Mouse (Mus musculus) gastrocnemius, postnatal 36 days (tissue): ENCODE data around the gene Tnk1. TPM values are rescaled to one million over a fixed set of nuclear protein-coding genes. Genes with fewer than 3 reads are reported as not detected.
"Not testable (repeated sequence)": the region's sequence is repeated elsewhere in the genome, so short reads cannot be mapped to it uniquely, and the experiment has no call there.

Experiments
- DNase-seq, 2 experiments: peaks; one replicate each; pipeline ENCODE4 v3.0.0; 2022
- intact Hi-C: fragments of 180-260 bp; cut with DNase I; formaldehyde crosslinking; loops from one replicate; pipeline ENCODE4 v1.15.1; 2025
- total RNA-seq, 2 experiments: library from RNA; stranded (reverse); gene quantifications; 2 replicates each; pipeline ENCODE4 v1.2.3; 2021

Gene Tnk1
- total RNA-seq, 2 experiments from 2014 or later = not detected

DNA sequence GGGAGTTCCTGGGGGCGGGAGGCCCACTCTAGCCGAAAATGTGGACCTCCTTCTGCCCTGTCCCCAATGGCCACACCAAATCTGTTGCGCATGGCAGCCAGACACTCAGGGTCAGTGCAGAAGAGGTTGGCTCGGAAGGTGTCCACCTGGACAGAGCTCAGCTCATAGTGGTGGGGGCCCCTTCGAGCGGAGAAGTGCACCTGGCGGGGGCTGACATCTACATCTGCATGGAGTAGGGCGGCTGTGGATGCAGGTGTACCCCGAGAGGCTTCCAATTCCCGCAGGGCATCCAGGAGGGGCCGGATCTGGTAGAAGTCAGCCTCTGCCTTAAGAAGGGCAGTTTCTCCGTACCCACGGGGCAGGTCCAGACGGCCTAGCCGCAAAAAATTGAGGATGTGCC lies 21.2 kb upstream of the Tnk1 start:
- no peak for DNase-seq
- intact Hi-C loops = loop anchor here (5.0 to 10.0 kb wide), 3 partner anchors 77 to 225 kb away; partner anchors contain the start of genes Fgf11, Slc35g3 and Sox15

DNA sequence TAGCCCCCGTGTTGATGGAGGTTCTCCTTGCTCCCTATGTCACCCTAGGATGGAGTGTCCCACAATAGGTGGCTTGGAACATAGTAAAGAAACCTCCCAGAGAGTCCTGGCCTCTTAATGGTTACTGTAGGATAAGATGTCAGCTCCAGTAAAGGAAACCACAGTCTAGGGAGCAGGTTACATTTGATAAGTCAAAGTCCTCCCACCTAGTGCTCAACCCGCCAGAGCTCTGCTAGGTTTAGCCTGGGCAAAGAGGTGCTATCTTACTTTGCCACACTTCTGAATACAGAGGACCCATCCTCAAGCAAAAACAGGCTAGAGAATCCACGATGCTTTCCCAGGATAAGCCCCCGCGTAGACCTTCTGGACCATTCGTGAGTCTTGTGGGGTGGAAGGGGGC lies 20.4 kb upstream of the Tnk1 start:
- intact Hi-C loops = loop anchor here (5.0 to 10.0 kb wide), 3 partner anchors 77 to 224 kb away; partner anchors contain the start of genes Fgf11, Slc35g3 and Sox15
- no peak for DNase-seq

DNA sequence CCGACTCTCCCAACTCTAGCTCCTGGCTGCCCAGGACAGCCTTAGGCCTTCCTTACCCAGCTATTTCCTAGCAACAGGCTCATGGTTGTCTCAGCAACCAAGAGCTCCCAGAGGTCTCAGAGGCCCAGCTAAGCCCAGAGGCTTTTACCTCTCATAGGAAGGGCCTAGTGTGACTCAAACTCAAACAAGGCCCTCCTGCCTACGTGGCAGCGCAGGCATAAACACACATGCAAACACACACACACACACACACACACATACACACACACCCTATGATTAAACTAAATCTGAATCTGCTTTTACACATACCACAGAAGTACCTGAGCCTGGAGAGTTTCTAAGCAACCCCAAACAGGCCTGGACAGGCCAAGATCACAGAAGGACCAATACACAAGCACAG lies 19.9 kb upstream of the Tnk1 start:
- DNase-seq = no peak
- intact Hi-C loops = loop anchor here (5.0 to 10.0 kb wide), 3 partner anchors 76 to 224 kb away; partner anchors contain the start of genes Fgf11, Slc35g3 and Sox15

DNA sequence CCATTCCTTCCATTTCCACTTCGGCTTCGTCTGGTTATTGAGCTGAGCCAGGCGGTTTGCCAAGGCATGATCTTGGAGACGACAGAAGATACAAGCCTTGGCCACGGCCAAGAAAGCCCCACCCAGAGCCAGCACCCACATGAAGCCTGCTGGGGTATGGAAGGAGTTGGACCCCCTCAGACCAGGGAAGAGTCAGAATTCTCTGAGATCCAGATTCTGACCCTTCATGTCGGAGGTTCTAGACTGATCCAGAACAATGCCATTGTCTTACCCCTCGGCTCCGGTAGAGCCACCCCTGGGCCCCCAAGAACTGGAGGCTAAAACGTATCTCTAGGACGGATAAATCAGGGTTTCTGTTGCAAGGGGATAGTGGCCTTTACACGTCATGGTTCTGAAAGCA lies 19.3 kb upstream of the Tnk1 start, which contains the start of gene Tmem95:
TSS of gene Tmem95 (minus strand) at position 141 of the 400 bp plus-strand sequence.
- DNase-seq = no peak
- intact Hi-C loops = loop anchor here (2.0 to 10.0 kb wide), 4 partner anchors 76 to 223 kb away; partner anchors contain the start of genes Fgf11, Slc35g3 and Sox15

DNA sequence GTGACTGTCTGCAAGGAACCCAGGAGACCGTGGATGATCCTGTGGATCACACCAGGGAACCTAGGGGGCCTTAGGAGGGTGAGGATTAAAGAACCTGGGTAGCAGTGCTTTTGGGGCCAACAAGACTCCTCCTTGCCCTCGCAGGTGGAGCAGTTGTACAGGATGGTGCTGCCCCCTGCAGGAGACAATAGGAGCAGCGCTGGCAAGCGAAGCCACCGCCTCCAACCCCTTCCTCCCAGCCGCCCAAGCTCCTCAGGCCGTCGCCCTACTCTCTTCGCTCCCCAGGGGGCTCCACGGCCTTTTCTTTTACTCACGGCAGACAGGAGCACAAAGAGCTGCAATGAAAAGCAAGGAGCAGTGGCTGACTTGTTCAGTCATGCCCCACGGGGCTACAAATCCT lies 18.3 kb upstream of the Tnk1 start:
- DNase-seq = peak; percentile 81 to 83
- intact Hi-C loops = loop anchor here (2.0 to 10.0 kb wide), 4 partner anchors 75 to 222 kb away; partner anchors contain the start of genes Fgf11, Slc35g3 and Sox15

DNA sequence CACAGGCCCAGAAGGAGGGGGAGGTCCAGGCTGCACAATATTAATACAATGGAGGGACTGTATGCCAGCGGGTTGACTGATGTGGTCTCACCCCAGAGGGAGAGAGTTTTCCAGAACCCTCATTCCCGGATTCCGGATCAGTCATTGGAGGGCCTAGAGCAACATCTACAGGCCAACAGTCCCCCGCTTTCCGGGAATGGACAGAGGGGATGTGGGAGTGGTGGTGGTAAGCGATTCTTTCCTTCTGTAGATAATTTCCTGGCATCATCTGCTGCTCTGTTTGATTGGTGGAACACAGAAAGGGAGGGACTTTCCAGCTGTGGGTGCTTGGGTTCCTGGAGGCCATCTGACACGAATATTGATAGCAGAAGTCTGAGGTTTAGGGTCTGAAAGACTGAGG lies 17.7 kb upstream of the Tnk1 start:
- no peak for DNase-seq

DNA sequence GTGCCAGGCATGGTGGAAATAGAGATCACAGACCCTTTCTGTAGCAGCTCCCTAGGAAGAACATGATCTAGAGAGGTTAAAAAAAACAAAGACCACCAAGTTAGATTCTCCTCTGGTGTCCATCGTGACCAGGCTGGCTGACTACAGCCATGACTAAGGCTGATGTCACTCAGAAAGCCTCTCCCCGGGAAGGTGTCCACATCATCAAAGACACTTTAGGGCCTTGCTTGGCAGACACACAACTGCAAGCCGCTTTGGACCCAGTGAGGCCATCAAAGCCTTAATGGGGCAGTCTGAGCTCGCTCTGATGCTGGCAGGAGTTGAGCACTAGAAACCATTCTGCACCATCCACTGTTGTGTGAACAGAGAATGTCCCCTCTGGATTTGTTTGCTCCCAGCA lies 13.9 kb upstream of the Tnk1 start:
- DNase-seq = no peak
- intact Hi-C loops = loop anchor here (10.0 kb wide), 1 partner anchor 218 kb away; the partner anchor contains the start of gene Sox15

More for the DNA sequence above, 17.7 kb upstream of the Tnk1 start:
- intact Hi-C loops = loop anchor here (2.0 to 10.0 kb wide), 4 partner anchors 74 to 221 kb away; partner anchors contain the start of genes Fgf11, Slc35g3 and Sox15

DNA sequence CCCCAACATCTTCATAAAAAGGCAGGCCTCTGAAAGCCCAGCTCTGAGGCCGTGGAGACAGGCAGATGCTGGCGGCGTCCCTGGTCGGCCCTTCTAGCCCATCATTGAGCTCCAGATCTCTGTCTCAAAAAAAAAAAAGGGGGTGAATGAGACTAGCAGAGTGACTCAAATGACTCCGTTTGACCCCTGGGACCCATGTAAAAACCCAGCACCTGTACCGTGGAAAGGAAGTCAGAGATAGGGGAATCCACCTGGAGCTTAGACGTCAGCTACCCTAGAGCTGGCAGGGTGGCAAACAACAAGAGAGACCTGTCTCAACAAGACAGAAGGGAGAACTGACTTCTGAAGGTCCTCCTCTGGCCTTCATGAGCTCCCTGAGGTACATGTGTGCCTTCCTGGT lies 13.3 kb upstream of the Tnk1 start:
- no peak for DNase-seq
- intact Hi-C loops = loop anchor here (10.0 kb wide), 1 partner anchor 217 kb away; the partner anchor contains the start of gene Sox15

DNA sequence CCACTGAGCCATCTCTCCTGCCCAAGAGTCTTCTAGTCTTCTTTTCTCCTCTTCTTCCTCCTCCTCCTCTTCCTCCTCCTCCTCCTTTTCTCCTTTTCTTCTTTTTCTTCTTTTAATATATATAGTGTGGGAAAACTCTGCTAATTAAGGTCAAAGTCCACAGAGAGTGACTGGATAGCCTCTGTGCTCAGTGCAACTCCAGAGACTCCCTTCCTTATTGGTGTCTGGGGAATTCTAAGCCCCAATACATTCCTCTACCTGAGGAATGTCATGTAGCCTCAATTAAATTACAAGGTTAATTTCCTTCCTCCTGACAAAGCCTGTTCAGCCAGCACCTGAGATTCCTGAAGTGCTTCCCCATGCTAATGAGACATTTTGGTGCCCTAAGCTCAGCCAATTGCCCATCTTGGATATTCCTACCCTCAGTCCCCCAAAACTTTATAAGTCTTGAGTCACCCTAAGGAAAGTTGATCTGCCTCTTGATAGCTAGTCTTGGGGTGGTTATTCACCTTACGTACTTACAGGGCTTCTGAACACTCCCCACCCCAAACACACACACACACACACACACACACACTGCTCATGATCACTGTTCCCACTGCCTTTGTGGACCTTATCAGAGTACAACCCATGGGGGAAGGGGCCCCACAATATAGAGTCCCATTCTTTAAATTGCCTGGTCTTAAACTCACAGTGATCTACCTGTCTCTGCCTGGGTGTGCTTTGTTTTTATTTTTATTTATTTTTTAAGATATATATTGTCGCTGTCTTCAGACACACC lies 11.9 kb upstream of the Tnk1 start:
- no peak for DNase-seq
- intact Hi-C loops = loop anchor here (10.0 kb wide), 1 partner anchor 216 kb away; the partner anchor contains the start of gene Sox15

DNA sequence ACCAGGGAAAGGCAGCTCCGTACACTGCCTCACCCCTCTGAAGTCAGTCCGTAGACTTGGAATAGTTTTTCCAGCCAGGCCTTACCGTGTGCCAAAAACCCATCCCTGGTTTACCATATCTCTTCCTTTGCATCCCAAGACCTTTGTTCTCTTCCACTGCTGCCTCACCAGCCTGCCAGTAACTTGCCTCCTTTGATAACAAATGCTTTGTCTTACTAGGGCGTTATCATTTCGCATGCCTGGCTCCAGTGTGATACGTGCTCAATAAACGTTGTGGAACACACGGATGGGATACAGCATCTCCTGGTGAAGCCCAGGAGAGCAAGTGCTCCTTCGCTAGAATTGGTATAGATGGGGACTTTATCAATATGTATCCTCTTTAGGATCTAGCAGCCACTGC lies 8.8 kb upstream of the Tnk1 start:
- no peak for DNase-seq

DNA sequence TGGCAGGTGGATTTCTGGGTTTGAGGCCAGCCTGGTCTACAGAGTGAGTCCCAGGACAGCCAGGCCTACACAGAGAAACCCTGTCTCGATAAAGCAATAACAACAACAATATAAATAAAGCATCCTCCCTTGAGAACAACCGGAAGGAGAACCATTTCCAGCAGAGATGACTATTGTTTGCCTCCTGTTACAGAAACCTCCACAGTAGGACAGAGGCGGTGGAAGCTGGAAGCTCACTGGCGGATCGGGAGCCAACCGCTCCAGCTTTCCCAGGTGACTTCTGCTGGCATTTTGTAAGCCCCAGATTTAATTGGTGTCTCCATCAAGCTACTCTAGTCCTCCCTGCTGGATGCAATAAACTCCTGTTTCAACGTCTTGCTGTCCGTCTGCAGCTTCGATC lies 7.0 kb upstream of the Tnk1 start:
- intact Hi-C loops = no loop called here
- DNase-seq = no peak

More for the DNA sequence above, 8.8 kb upstream of the Tnk1 start:
- intact Hi-C loops = no loop called here

DNA sequence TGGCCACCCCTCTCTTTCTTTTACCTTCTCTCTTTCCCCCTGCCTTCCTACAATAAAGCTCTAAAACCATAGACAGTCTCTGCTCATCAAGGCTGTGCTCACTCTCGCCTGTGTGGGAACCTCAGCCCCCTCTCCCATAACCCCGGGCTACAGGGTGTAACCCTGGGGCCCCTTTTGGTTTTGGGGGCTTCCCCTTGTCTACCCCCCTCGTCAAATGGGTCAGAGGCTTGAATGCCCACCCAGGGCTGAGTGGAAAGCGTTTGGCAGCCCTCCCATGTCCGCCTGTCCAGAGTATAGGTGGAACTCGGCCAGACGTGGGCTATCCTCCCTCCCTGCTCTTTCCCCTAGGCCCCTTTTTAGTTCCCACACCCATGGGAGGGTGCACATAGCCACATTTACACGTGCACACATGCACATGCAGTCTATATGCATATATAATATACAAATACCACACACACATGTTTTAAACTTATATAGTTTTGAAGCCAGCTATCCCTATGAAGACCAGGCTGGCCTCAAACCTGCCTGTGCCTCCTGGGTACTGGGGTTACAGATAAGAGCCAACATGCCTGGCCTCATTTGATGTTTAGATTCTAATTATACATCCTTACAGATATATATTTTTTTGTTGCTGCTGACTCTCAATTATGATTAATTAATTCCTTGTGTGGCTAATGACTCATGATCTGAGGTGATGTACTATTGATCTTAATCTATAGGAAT lies 5.8 kb upstream of the Tnk1 start:
- DNase-seq = no peak
- intact Hi-C loops = no loop called here

DNA sequence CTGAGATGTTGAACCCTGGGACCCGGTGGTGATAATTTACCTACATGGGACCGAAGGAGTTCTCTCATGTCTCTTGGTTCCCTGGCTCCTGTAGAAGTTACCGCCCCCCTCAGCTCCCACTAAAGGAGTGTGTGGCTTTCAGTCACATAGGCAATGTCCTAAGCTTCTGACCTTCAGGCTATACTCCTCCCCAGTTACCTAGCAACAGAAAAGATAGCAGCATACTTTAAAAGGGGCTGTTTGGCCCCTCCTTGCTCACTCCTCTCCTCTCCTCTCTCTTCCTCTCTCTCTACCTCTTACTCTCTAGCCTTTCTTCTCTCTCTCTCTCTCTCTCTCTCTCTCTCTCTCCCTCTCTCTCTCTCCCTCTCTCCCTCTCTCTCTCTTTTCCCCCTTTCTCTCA lies 5.2 kb upstream of the Tnk1 start:
- DNase-seq, intact Hi-C loops: not testable (repeated sequence)

DNA sequence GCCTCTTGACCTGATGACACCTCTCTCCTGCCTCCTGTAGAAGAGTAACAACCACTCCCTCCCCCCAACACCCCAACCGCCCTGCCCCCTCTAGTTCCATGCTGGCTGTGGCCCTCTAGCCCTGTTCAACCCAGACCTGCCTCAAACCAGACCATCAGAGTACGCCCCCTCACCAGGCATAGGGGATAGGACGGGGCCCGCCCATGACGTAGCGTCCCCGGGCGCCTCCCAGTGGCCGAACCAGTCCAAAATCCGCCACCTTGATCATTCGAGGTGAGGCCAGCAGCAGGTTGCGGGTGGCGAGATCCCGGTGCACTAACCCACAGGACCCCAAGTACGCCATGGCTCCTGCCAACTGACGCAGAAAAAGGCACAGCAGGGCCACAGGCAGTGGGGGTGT lies 3.2 kb downstream of the Tnk1 start:
- peak in 1 of 2 experiments; percentile 20 for DNase-seq
- intact Hi-C loops = no loop called here

DNA sequence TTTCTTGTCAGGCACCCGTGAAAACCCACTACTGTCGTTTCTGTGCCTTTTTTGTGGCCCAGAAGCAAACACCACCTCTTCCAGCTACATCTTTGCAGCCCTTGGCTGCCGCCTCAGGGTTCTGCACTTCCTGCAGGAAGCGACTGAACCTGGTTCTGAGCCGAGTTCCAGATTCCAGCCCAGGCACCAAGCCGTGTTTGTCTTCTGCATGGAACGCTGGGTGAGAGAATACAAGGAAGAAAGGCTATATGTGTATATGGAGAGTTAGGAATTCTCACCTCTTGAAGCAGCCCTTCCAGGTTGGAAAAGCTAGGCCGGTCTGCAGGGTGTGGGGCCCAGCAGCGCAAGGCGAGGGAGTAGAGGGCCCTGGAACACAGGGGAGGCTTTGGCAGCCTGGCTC lies 3.9 kb downstream of the Tnk1 start:
- intact Hi-C loops = no loop called here
- DNase-seq = no peak

DNA sequence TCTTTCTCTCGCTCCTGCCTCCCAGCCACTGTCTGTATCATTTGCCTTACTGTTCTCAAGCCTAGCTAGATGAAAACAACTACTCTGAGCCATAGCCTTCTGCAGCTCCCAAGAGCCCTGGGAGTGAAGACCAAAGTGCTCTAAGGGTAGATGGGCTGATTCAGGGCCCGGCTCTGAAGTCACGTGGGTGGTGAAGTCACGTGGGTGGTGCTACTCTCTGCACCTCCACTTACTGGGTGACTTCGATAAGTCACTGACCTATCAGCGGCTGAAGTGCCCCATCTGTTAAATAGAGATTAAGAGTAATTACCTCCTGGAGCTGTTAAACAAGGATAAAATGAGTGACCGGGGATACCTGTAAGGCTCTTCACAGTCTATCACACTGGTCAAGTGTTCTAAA lies 4.5 kb downstream of the Tnk1 start:
- DNase-seq = no peak
- intact Hi-C loops = no loop called here

DNA sequence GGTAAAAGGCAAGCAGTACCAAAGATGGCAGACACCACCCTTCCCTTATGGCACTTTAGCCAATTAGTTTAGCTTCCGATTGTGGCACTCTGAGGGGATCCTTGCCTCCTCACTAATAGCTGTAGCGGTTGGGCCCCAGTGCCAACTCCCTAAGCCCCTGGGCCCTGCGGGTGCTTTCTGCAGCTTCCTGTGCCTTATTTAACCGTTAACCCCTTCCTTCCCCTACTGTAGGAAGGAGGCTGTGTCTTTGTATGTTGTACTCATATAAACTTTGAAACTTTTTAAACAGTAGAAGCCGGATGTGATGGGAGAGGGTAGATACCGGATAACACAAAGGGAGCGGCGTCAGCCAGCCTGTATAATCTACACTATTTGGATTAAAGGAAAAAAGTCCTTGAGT lies 7.8 kb downstream of the Tnk1 start:
- intact Hi-C loops = no loop called here
- DNase-seq = no peak

DNA sequence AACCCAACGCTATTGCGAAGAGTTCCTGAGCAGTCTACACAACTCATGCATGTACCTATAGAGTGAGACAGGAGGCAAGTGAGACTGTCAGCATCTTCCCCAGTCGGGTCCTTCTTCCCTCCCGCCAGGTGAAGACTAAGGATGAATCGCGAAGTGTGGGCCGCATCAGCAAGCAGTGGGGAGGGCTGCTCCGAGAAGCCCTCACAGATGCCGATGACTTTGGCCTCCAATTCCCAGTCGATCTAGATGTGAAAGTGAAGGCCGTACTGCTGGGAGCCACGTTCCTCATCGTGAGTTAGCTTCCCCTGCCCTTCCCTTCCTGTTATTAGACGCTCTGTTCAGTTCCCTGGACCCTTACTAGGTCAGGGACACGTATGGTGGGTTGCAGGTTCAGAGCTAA lies 8.6 kb downstream of the Tnk1 start:
- no peak for DNase-seq
- intact Hi-C loops = no loop called here

DNA sequence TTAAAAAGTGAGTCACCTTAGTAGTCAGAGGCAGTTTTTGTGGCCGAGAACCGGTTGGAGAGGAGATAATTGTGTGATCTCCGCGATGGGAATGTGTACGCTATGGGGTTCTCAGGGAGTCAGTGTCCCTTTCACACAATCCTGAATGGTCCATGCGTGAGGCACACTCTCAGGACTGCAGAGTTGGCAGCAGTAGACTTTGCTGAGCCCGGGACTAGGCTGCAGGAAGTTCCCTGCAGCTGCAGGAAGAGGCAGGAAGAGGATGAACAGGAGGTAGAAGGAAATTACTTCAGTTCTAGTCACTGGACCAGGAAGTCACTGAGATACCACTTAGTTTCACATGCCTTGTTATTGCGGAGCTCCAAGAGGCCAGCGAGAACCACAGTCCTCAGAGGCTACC lies 9.4 kb downstream of the Tnk1 start:
- intact Hi-C loops = no loop called here
- no peak for DNase-seq

DNA sequence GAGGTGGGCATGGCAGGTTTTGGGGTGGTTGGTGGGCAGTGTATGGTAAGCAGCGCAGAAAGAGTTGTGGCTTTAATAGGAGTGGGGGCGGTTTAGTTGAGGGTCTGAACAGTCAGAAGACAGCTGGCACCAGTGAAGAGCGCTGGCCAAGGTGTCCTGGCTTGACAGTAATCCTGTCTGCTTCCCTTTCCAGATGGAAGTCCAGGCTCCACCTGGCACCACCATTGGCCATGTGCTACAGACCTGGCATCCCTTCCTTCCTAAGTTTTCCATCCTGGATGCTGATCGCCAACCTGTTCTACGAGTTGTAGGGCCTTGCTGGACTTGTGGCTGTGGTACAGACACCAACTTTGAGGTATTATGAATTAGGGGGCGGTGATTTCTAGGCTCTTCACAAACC lies 10.5 kb downstream of the Tnk1 start:
- no peak for DNase-seq
- intact Hi-C loops = no loop called here
